Mouse (Mus musculus) G1E (cell line): ENCODE data around the gene Wars2.

ENCODE experiments used
- CTCF ChIP-seq: IDR thresholded peaks from 2 replicates; pipeline ENCODE4 v1.5.1; 2012; ENCODE audit warnings: low read depth, low read length, inconsistent platforms, mixed read lengths
- GATA1 ChIP-seq: IDR thresholded peaks from 2 replicates; pipeline ENCODE4 v1.6.1; 2012; ENCODE audit warnings: borderline replicate concordance, low read length, inconsistent platforms, mixed read lengths

DNA sequence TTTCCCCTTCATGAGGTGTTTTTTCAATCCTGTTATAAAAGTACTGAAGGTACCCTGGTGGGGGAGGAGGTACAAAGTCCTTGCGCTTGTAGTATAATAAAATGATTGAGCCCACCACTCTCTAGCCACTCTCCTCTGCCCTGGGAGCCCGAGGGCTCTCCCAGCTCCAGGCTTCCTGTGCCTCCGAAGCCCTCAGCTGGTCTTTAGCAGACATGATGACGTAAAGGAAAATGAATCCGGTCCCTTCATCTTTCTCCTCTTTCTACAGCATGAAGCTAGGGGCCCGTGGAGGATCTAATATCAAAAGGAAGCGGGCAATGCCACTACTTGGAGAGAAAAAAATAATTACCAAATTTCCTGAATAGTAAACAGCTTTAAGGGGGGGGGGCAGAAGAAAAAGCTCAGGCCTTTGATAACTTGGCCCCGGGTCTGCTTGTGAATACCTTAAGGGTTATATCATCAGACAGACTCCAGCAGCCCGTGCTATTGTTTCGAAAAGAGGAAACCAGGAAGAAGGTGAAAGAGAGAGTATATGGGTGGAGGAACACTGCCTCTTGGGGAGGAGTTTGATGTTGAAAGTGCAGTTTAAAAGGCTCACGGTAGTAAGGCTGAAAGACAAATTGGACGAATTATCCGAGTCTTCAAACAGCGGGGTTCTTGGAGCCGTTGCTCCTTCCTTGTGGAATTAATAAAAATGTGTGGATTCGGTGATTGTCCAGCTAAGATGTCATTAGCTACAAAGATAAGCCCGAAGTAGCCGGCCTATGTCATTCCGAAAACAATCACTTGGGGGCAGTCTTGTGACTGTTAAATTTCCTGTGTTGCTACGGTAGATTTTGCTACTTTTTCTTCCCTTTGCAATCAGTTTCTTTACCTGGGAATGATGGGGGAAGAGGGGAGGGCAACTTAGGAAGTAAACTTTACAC lies 92.8 kb downstream of the Wars2 start:
- TF ChIP-seq CTCF (no peak), GATA1 (no peak)
